Mouse (Mus musculus): ENCODE measurements around the gene Cerkl. TPM values are rescaled to one million over a fixed set of nuclear protein-coding genes. Genes with fewer than 3 reads are reported as not detected.

Gene Cerkl
- polyA plus RNA-seq, 1 experiment from 2014 or later: 0.89 TPM

DNA sequence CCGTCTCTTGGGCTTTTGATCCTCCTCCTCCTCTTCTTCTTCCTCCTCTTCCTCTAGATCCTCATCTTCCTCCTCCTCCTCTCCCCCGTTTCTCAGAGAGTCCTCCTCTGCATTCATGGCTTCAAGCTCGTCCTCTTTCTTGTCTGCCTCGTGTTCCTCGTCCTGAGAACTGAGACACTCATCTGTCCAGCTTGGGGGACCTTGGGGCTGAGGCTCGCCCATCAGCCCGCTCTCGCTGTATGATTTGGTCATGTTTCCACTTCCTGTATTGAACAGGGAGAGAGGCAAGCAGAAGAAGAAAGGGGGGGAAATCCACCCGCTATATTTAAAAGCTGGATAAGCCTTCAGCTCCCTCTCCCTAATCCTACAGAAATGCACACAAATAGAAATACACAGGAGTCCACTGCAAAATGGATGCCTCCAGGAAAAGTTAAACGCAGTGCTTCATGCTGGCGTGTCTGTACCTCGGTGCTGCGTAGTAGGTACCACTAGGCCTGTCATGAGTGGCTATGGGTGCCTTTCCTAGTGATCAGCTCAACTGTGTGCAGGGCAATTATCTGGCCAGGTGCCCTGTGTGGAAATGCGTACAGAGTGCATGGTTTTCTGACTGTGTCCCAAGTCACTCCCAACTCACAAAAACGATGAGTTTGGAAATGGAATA, 1.7 kb downstream of the Cerkl start:
- no peak overlapping the region for H3K4me3 ChIP-seq
- 12% methylated on average over 15 of the region's 15 CpGs for whole genome bisulfite sequencing
- no peak for DNase-seq (ENCODE audit: low spot score)
- H3K36me3 ChIP-seq: no peaks in the 10 kb centered on the region
- peaks cover 90% of the 10 kb centered on the region for H3K27me3 ChIP-seq (ENCODE audit: low read depth, poor library complexity, severe bottlenecking)
- H3K4me1 ChIP-seq: peaks cover 34% of the 10 kb centered on the region
- no peaks in the 10 kb centered on the region for H3K9me3 ChIP-seq (replicated peaks)
- H3K27ac ChIP-seq: no peak overlapping the region

DNA sequence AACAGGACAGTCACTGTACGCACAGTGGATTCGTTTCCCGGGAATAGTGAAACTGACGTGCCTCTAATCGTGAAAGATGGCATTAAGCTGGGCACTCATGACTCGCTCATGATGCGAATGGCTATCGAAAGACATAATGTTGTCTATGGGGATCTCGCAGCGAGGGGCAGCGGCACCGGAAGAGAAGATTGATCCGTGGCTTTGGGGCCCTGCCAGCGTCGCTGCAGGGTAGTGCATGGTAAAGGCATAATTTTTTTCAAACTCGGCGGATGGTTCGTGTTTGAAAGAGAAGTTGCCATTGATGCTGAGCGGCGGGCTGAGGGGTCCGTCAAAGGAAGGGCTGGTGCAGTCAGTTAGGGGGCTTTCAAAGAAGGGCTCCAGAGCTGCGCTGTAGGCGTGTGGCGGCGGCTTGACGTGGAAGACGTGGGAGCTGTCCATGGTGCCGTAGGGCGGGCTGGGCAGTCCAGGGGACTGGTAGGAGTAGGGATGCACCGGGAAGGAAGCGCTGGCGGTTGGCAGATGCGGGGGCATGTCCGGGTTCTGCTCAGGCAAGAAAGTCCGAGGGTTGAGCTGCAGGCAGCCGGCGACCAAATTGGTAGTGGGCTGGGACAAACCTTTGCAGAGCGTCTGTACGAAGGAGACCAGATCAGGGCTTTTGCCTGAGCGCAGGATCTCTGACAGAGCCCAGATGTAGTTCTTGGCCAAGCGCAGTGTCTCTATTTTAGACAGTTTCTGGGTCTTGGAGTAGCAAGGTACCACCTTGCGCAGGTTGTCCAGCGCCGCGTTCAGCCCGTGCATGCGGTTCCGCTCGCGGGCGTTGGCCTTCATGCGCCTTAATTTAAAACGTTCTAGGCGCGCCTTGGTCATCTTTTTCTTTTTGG, 2.4 kb downstream of the Cerkl start:
- 4% methylated on average over 55 of the region's 55 CpGs for WGBS
- H3K9me3 ChIP-seq (replicated peaks): no peaks in the 10 kb centered on the region
- peaks cover 26% of the 10 kb centered on the region for H3K4me1 ChIP-seq
- peak overlapping the region; percentile 41 for H3K4me3 ChIP-seq
- no peak overlapping the region for H3K27ac ChIP-seq
- peak; percentile 94 for DNase-seq (ENCODE audit: low spot score)
- no peaks in the 10 kb centered on the region for H3K36me3 ChIP-seq
- peaks cover 82% of the 10 kb centered on the region for H3K27me3 ChIP-seq (ENCODE audit: low read depth, poor library complexity, severe bottlenecking)

DNA sequence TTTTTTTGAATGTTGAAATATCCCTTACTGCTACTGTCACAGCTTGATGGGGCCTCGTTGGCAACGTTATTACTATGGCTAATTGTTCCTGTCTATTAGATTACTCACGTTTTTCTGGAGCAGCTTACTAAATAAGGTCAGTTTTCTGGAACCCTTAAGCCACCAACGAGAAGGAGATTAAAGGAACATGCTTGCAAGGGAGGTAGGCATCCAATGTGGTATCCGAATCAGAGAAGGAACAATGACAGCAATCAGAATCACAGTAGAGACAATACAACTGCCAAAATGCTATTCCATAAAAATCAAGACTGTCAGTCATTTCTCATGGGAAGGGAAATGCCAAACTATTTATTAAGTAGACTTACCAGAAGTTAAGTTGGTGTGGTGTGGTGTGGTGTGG, 5.1 kb downstream of the Cerkl start:
- H3K9me3 ChIP-seq (replicated peaks): no peaks in the 10 kb centered on the region
- no peaks in the 10 kb centered on the region for H3K36me3 ChIP-seq
- H3K27ac ChIP-seq: no peak overlapping the region
- H3K27me3 ChIP-seq (ENCODE audit: low read depth, poor library complexity, severe bottlenecking): peaks cover 55% of the 10 kb centered on the region
- DNase-seq (ENCODE audit: low spot score): no peak
- H3K4me1 ChIP-seq: peaks cover 12% of the 10 kb centered on the region
- WGBS: 56% methylated on average over 5 of the region's 5 CpGs
- H3K4me3 ChIP-seq: no peak overlapping the region

DNA sequence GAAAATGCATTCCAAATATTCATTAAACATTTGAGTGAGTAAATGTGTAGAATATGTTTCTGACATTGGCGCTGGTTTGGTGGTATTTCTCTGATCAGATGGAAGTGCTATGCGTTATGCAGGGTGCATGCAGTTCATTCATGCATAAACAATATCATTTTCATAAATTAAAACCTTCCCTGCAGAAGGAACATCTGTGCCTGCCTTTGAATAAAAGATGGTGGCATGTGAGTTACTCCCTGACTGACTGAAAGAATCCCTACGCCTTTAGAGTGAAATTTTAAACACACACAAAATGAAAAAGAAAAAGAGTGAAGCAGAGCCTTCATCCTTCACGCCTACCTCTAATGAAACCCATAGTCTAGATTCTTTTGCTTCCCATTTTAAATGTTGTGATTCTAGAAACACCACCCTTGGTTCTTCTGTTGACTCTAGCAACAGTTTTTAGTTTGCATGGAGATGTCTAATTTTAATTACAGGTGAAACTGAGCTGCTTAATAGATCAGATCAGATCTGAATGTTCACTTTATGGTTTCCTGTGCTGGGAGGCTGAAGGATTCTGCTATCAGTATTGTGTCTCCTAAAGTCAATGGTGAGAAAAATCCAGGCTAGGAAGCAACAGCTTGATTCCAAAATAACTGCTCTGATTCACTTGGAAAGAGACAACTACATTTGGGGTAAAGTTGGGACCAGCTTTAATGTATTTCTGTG, 5.7 kb downstream of the Cerkl start:
- Histone ChIP-seq H3K4me1 (peaks cover 10% of the 10 kb centered on the region), H3K27ac (no peak overlapping the region), H3K9me3 (replicated peaks) (no peaks in the 10 kb centered on the region), H3K36me3 (no peaks in the 10 kb centered on the region), H3K4me3 (no peak overlapping the region), H3K27me3 (ENCODE audit: low read depth, poor library complexity, severe bottlenecking) (peaks cover 49% of the 10 kb centered on the region)
- WGBS: 81% methylated on average over 4 of the region's 4 CpGs
- no peak for DNase-seq (ENCODE audit: low spot score)

DNA sequence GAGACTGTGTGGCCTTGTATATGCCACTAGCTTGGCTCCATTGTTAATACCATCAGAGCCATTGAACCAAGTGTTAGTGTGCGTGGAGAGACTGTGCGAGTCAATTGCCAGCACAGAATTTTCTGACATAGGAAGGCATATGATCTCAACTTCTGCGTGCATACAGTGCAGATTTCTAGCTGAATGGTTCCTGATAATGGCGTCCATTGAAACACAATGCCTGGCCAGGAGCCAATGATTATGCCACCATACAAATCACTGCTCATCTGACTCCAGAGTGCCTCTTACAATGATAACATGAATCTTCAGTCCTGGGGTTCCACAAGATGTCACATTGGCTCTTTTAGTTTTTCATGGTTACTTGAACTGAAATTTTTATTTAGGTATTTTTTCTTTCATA, 7.2 kb downstream of the Cerkl start:
- H3K4me1 ChIP-seq: peaks cover 7% of the 10 kb centered on the region
- DNase-seq (ENCODE audit: low spot score): no peak
- peaks cover 34% of the 10 kb centered on the region for H3K27me3 ChIP-seq (ENCODE audit: low read depth, poor library complexity, severe bottlenecking)
- no peaks in the 10 kb centered on the region for H3K9me3 ChIP-seq (replicated peaks)
- H3K4me3 ChIP-seq: no peak overlapping the region
- H3K27ac ChIP-seq: no peak overlapping the region
- H3K36me3 ChIP-seq: no peaks in the 10 kb centered on the region
- 80% methylated on average over 4 of the region's 4 CpGs for WGBS

DNA sequence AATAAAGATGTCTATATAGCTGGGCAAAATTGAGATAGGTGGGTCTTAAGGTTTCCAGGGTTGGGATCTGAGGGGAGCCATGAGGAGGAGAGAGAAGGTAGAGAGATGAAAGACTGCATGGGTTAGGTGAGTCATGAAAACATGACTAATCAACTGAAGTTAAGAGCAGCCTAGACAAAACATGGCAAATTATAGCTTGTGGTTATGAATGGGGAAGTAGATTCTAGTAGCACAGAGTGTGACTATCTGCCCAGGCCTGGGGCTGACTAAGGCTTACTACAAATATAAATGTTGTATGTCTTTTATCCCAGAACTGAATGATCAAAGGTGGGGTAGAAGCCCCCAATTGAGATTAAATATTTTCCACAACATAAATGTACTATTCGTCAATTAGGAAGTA, 9.4 kb downstream of the Cerkl start:
- 76% methylated on average over 1 of the region's 1 CpGs for WGBS
- Histone ChIP-seq H3K36me3 (no peaks in the 10 kb centered on the region), H3K9me3 (replicated peaks) (no peaks in the 10 kb centered on the region), H3K4me1 (no peaks in the 10 kb centered on the region), H3K27ac (no peak overlapping the region), H3K4me3 (no peak overlapping the region), H3K27me3 (ENCODE audit: low read depth, poor library complexity, severe bottlenecking) (peaks cover 13% of the 10 kb centered on the region)
- DNase-seq (ENCODE audit: low spot score): no peak

DNA sequence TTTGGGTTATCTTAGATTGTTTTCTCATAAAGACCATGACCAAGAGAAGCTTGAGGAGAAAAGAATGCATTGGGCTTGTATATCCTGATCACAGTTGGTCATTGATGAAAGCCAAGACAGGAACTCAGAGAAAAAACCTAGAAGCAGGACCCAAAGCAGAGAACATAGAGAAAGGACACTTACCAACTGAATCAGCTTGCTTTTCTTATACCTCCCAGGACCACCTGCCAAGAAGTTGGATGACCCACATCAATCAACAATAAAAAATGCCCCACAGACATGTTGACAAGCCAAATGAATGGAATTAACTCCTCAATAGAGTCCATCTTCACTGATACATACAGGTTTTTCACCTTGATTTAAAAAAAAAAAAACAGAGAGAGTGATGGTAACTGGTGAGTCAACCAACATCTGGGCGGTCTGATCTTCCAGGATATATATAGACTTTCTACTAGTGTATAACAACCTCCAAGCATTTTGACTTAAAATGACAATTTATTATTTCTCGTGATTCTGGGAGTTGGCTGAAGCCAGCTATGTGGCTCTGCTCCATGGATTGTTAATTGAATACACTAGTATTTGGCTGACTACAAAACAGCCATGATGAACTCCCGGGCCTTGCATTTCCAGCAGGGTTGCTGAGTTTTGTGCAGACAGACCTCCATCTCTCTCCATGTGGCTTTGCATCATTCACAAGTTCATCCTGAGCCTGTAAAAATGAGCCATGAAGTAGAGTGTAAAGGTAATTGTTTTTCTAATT, 12.5 kb downstream of the Cerkl start:
- Histone ChIP-seq H3K9me3 (replicated peaks) (no peaks in the 10 kb centered on the region), H3K27ac (no peak overlapping the region)
- DNase-seq (ENCODE audit: low spot score): no peak

DNA sequence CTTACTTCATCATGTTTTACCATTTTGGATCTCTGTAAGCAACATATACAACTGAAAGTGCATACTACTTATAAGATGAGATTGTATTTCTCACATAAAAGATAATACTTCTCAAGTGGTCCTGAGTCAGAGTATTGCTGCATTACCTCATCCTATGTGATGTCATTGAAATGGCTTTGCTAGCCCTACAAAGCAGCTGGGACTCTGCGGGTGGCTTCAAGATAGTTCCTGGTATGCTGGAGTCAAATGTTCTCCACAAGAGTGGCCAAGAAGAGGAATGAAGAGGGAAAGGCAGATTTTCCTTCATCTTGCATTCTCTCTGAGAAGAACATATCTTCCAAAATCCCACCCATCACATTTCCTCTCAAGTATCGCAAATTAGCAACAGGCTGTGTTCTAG, 13.2 kb downstream of the Cerkl start:
- Histone ChIP-seq H3K4me1 (no peaks in the 10 kb centered on the region), H3K27ac (no peak overlapping the region), H3K36me3 (no peaks in the 10 kb centered on the region), H3K27me3 (ENCODE audit: low read depth, poor library complexity, severe bottlenecking) (no peaks in the 10 kb centered on the region), H3K4me3 (no peak overlapping the region), H3K9me3 (replicated peaks) (no peaks in the 10 kb centered on the region)
- WGBS: 97% methylated on average over 2 of the region's 2 CpGs
- DNase-seq (ENCODE audit: low spot score): no peak

More for the DNA sequence above, 12.5 kb downstream of the Cerkl start:
- no peak overlapping the region for H3K4me3 ChIP-seq
- WGBS: 88% methylated on average over 3 of the region's 3 CpGs
- H3K36me3 ChIP-seq: no peaks in the 10 kb centered on the region
- no peaks in the 10 kb centered on the region for H3K4me1 ChIP-seq
- no peaks in the 10 kb centered on the region for H3K27me3 ChIP-seq (ENCODE audit: low read depth, poor library complexity, severe bottlenecking)

DNA sequence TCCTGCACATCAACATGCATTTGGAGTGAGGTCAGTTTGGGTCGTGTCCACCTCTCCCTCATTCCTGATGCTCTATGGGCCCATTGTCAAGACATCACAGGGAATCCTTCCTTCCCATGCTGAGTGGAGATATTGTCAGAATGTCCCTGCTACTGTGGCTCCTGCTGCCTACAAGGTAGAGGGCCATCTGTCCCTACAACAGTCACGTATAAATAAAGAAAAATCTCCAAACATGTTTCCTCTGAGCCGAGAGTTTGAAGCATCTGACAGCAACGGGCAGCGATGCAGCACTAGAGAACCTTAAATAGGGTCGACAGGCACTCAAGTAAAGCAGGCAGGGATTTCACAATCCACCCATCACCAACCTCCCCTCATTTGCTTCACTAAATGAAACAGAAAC, 13.7 kb downstream of the Cerkl start:
- H3K27me3 ChIP-seq (ENCODE audit: low read depth, poor library complexity, severe bottlenecking): no peaks in the 10 kb centered on the region
- no peak overlapping the region for H3K4me3 ChIP-seq
- H3K9me3 ChIP-seq (replicated peaks): no peaks in the 10 kb centered on the region
- H3K27ac ChIP-seq: no peak overlapping the region
- no peaks in the 10 kb centered on the region for H3K36me3 ChIP-seq
- 82% methylated on average over 6 of the region's 6 CpGs for WGBS
- no peak for DNase-seq (ENCODE audit: low spot score)
- no peaks in the 10 kb centered on the region for H3K4me1 ChIP-seq

DNA sequence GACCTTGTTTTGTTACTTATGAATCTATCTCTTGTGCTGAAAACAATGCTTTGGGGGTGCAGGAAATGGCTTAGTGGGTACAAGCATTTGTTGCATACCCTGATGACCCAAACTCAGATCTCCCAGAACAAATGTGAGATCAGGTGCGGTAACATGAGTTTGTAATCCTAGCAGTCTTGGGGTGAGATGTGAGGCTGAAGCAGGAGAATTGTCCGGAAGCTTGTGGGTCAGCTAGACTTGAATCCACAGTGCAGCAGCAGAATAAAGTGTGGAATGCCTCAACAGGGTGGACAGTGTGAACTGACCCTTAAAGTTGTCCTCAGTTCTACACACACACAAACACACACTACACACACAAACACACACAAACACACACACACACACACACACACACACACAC, 14.4 kb downstream of the Cerkl start:
- Histone ChIP-seq H3K27ac (no peak overlapping the region), H3K27me3 (ENCODE audit: low read depth, poor library complexity, severe bottlenecking) (no peaks in the 10 kb centered on the region), H3K36me3 (no peaks in the 10 kb centered on the region), H3K4me1 (no peaks in the 10 kb centered on the region), H3K4me3 (no peak overlapping the region), H3K9me3 (replicated peaks) (no peaks in the 10 kb centered on the region)
- DNase-seq (ENCODE audit: low spot score): no peak
- 94% methylated on average over 2 of the region's 2 CpGs for WGBS

DNA sequence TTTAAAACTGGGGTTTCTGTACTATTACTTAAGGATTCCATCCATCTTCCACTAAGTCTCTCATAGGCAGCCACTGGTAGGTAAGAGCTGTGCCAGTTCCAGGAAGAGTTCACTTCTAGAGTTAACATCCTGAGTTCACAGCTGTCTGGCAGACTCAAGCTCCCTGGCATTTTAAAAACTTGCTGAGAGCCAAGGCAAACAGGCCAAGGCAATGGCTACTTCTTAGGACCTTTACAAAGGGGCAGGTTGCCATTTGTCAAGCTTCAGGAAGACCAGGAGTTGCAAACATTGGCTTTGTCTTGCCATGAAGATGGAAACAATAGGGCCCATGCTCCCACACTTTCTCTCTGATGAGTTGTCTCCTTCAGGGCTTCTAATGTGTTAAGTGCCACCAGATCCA, 26.5 kb downstream of the Cerkl start:
- Histone ChIP-seq H3K36me3 (no peaks in the 10 kb centered on the region), H3K27ac (no peak overlapping the region), H3K4me1 (peaks cover 25% of the 10 kb centered on the region), H3K4me3 (no peak overlapping the region), H3K27me3 (ENCODE audit: low read depth, poor library complexity, severe bottlenecking) (peaks cover 23% of the 10 kb centered on the region; the same call in 1 of the 2 replicates), H3K9me3 (replicated peaks) (no peaks in the 10 kb centered on the region)
- no peak for DNase-seq (ENCODE audit: low spot score)

DNA sequence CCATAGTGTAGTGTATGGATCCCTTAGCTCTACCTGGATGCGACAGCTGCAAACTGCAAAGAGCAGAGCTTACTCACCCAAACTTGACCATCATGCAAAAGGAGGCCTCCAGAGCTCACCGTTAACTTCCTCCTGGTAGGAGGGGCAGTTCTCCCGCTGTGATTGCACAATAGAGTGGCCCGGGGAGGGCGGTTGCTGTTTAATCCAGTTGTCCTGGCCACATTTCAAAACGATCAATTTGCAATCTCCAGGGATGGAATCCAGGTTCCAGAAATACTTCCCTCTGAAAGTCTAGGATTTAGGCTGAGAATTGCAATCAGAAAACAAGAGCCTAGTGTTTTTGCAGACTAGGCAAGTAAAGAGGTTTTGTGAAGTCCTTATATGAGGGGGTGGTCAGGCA, 26.9 kb downstream of the Cerkl start:
- 10% methylated on average over 6 of the region's 6 CpGs for WGBS
- Histone ChIP-seq H3K4me3 (no peak overlapping the region), H3K27me3 (ENCODE audit: low read depth, poor library complexity, severe bottlenecking) (peaks cover 25% of the 10 kb centered on the region; the same call in 1 of the 2 replicates), H3K4me1 (peaks cover 25% of the 10 kb centered on the region), H3K9me3 (replicated peaks) (no peaks in the 10 kb centered on the region), H3K27ac (no peak overlapping the region), H3K36me3 (no peaks in the 10 kb centered on the region)
- no peak for DNase-seq (ENCODE audit: low spot score)

Data from limb, embryonic 10.5 days (tissue).